Mouse (Mus musculus) ovary, adult 2 months (tissue): ENCODE measurements around the gene Obox1. TPM values are rescaled to one million over a fixed set of nuclear protein-coding genes. Genes with fewer than 3 reads are reported as not detected.

ENCODE experiments used
- polyA plus RNA-seq: library from polyadenylated mRNA; depleted of rRNA; stranded (reverse); fragments of >200 nt; gene quantifications from 2 replicates; pipeline ENCODE4 v1.2.3, GENCODE M21; 2012; rRNA removed

The Obox1 gene
- 4.0 and 7.0 TPM in 2 replicates for polyA plus RNA-seq

DNA sequence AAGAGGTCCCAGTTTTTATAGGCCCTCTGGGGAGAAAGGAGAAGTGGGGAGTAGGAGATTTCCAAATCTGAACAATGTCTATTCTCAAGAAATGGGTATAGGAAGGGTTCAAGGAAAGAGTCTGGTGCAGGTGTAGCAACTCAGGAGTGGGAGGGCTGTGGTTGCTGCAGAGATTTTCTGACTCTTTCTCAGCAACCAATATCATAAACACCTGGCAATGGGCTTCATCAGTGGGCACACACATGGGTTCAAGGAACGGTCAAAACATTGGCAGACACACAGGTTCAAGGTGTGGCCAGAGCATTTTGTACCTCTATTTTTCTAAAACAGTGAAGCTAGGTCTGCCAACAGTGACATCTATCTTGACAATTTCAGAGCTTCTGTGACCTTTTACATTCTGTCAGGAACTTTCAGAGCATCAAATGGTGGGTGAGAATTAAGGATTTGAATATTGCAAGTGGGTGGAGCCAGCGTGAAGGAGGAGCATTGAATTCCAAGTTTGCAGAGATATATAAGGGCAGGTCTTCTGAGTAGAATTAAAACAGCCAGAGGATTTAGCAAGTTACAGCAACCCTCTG, at the start of gene Obox1, which contains the start of gene Obox2:
Gene Obox1 (plus strand): TSS at position 528 of the 578 bp plus-strand sequence.
Gene Obox2 (plus strand): TSS at position 301 of the 578 bp plus-strand sequence.

Other genes starting within 250 kb of the Obox1 start
- gene Obox2, start 227 bp upstream of the Obox1 start, polyA plus RNA-seq: 7.4 and 9.0 TPM in 2 replicates